Mouse (Mus musculus) erythroblast, embryonic 14.5 days (primary cell): ENCODE results near the gene Nudt16.

ENCODE experiments used
- GATA1 ChIP-seq: IDR thresholded peaks from 2 replicates; pipeline ENCODE4 v1.6.1; 2012; ENCODE audit warnings: low read length, inconsistent platforms, mixed read lengths
- TAL1 ChIP-seq: IDR thresholded peaks from 3 replicates; pipeline ENCODE4 v1.6.1; 2012; ENCODE audit warnings: low read length, inconsistent platforms, mixed read lengths

- TF ChIP-seq GATA1 (no peak), TAL1 (no peak)
Measured at GRCm38 (mm10) chr9:105144992-105145391, 13.4 kb upstream of the Nudt16 start, which contains the start of gene 1700080E11Rik.
